7 mouse cellular contexts compared by ENCODE assay signal in the genomic region with DNA sequence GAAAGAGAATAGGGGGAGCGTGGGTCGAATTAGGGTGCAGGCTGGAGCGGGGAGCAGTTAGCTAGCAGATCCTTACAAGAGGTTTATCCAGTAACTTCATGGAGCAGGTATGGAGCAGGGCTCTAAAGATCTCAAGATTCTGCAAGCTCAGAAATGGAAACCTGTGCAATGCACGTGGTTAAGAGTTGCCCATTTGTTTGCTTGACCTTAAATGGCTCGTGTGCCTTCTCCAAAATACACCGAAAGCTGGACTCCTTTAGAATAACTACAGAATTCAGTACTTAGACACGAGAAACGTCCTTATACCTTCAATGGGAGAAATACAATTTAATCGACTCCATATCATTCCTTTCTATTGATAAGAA. TPM values are rescaled to one million over a fixed set of nuclear protein-coding genes. Genes with fewer than 3 reads are reported as not detected.
A peak's percentile ranks its signal among the peaks of the same experiment; 100 is the strongest.
DNase-seq lines count a peak whose midpoint lies in the region; ATAC-seq lines count a peak whose summit lies in the region.

No protein-coding gene starts in this region.

- no peak for DNase-seq in lung, postnatal 10 days
- no peak for DNase-seq in urinary bladder, postnatal 14 days (ENCODE audit: low spot score)
- no peak for DNase-seq in frontal cortex, postnatal 25 days (ENCODE audit: low spot score in 2 of 2)

- no peaks in the 10 kb centered on the region for H3K9me3 ChIP-seq in lung, embryonic 16.5 days (ENCODE audit: control insufficient read depth, low read length)
- no peaks in the 10 kb centered on the region for H3K9me3 ChIP-seq in forebrain, embryonic 12.5 days
- no peaks in the 10 kb centered on the region for H3K9me3 ChIP-seq in limb, embryonic 13.5 days
- H3K9me3 ChIP-seq in stomach, embryonic 14.5 days (ENCODE audit: control insufficient read depth, low read depth, low read length): no peaks in the 10 kb centered on the region

- H3K27ac ChIP-seq in lung, embryonic 16.5 days (ENCODE audit: low read length): peak overlapping the region; percentile 100
- H3K27ac ChIP-seq in forebrain, embryonic 12.5 days: peak overlapping the region; percentile 100
- H3K27ac ChIP-seq in limb, embryonic 13.5 days: peak overlapping the region; percentile 100
- H3K27ac ChIP-seq in stomach, embryonic 14.5 days (ENCODE audit: low read length): peak overlapping the region; percentile 100

- peak overlapping the region; percentile 100 for H3K9ac ChIP-seq in lung, embryonic 16.5 days (ENCODE audit: low read length)
- H3K9ac ChIP-seq in forebrain, embryonic 12.5 days: peak overlapping the region; percentile 98
- H3K9ac ChIP-seq in limb, embryonic 13.5 days: peak overlapping the region; percentile 99
- peak overlapping the region; percentile 100 for H3K9ac ChIP-seq in stomach, embryonic 14.5 days (replicated peaks; ENCODE audit: low read depth, low read length)

- H3K4me2 ChIP-seq in lung, embryonic 16.5 days (ENCODE audit: low read depth, low read length): peak overlapping the region; percentile 63
- peak overlapping the region; percentile 66 for H3K4me2 ChIP-seq in forebrain, embryonic 12.5 days
- peak overlapping the region; percentile 65 for H3K4me2 ChIP-seq in limb, embryonic 13.5 days (replicated peaks)
- peak overlapping the region; percentile 59 for H3K4me2 ChIP-seq in stomach, embryonic 14.5 days (replicated peaks; ENCODE audit: low read depth, low read length)

- no peaks in the 10 kb centered on the region for H3K27me3 ChIP-seq in lung, embryonic 16.5 days (ENCODE audit: control insufficient read depth, insufficient read depth, low read depth, low read length)
- H3K27me3 ChIP-seq in forebrain, embryonic 12.5 days: no peaks in the 10 kb centered on the region
- no peaks in the 10 kb centered on the region for H3K27me3 ChIP-seq in limb, embryonic 13.5 days
- no peaks in the 10 kb centered on the region for H3K27me3 ChIP-seq in stomach, embryonic 14.5 days (ENCODE audit: control insufficient read depth, insufficient read depth, low read length)

- 13% methylated on average over 9 of the region's 9 CpGs for WGBS in lung, embryonic 16.5 days
- 16% methylated on average over 9 of the region's 9 CpGs for WGBS in forebrain, embryonic 12.5 days
- 23% methylated on average over 9 of the region's 9 CpGs for WGBS in limb, embryonic 13.5 days
- 17% methylated on average over 9 of the region's 9 CpGs for WGBS in stomach, embryonic 14.5 days

- H3K4me1 ChIP-seq in lung, embryonic 16.5 days (replicated peaks; ENCODE audit: control insufficient read depth, insufficient read depth, low read length): peaks cover 17% of the 10 kb centered on the region
- peaks cover 28% of the 10 kb centered on the region for H3K4me1 ChIP-seq in forebrain, embryonic 12.5 days
- peaks cover 25% of the 10 kb centered on the region for H3K4me1 ChIP-seq in limb, embryonic 13.5 days
- H3K4me1 ChIP-seq in stomach, embryonic 14.5 days (ENCODE audit: control insufficient read depth, insufficient read depth, low read length): peaks cover 16% of the 10 kb centered on the region

- peak overlapping the region; percentile 82 for H3K4me3 ChIP-seq in lung, embryonic 16.5 days (ENCODE audit: low read length)
- peak overlapping the region; percentile 72 for H3K4me3 ChIP-seq in forebrain, embryonic 12.5 days (replicated peaks)
- peak overlapping the region; percentile 71 for H3K4me3 ChIP-seq in limb, embryonic 13.5 days
- H3K4me3 ChIP-seq in stomach, embryonic 14.5 days (ENCODE audit: low read depth, low read length): peak overlapping the region; percentile 76

- ATAC-seq in lung, embryonic 16.5 days (ENCODE audit: low read depth): no peak
- ATAC-seq in forebrain, embryonic 12.5 days (ENCODE audit: low FRiP score): no peak
- peak; percentile 1; the same call in 1 of the 2 replicates for ATAC-seq in limb, embryonic 13.5 days (ENCODE audit: low FRiP score, low read depth)
- no peak for ATAC-seq in stomach, embryonic 14.5 days (ENCODE audit: insufficient number of reproducible peaks, insufficient read depth, low FRiP score, low read depth)

- H3K36me3 ChIP-seq in lung, embryonic 16.5 days (ENCODE audit: control insufficient read depth, insufficient read depth, low read length): no peaks in the 10 kb centered on the region
- H3K36me3 ChIP-seq in forebrain, embryonic 12.5 days (replicated peaks): no peaks in the 10 kb centered on the region
- no peaks in the 10 kb centered on the region for H3K36me3 ChIP-seq in limb, embryonic 13.5 days
- no peaks in the 10 kb centered on the region for H3K36me3 ChIP-seq in stomach, embryonic 14.5 days (ENCODE audit: control insufficient read depth, insufficient read depth, low read length)

RNA-seq across cellular contexts. Expression of gene Klf7, which starts 0.4 kb away (rescaled TPM):
- 25.6 and 25.8 TPM in 2 replicates for polyA plus RNA-seq in lung, embryonic 16.5 days (2015; fragmentation: Nextera tagmentation; extraction: Ambion mirVana)
- polyA plus RNA-seq in forebrain, embryonic 12.5 days (2016; fragmentation: Nextera tagmentation; extraction: Ambion mirVana): 40.7 and 46.9 TPM in 2 replicates
- polyA plus RNA-seq in limb, embryonic 13.5 days (2015; fragmentation: Nextera tagmentation; extraction: Ambion mirVana): 20.0 and 21.7 TPM in 2 replicates
- 24.6 and 31.2 TPM in 2 replicates for polyA plus RNA-seq in stomach, embryonic 14.5 days (2014; fragmentation: Nextera tagmentation; extraction: Ambion mirVana)
